ENCODE assay signal across 24 mouse cellular contexts in genomic region chr19:10599648-10600047, GRCm38 (mm10). TPM values are rescaled to one million over a fixed set of nuclear protein-coding genes. Genes with fewer than 3 reads are reported as not detected.
A peak's percentile ranks its signal among the peaks of the same experiment; 100 is the strongest.
DNase-seq lines count a peak whose midpoint lies in the region; ATAC-seq and TF ChIP-seq lines count a peak whose summit lies in the region.
"Had no signal": no experiment of that assay in that cellular context is flagged by ENCODE, and none has a peak within 500 bp of the region (broad histone marks: within the 10 kb centered on the region; RNA-seq: fewer than 3 reads in every experiment).

No protein-coding gene starts in this region.

- H3K27me3 ChIP-seq in liver, embryonic 13.5 days, result no peaks in the 10 kb centered on the region
- H3K27me3 ChIP-seq in liver, embryonic 11.5 days (replicated peaks; ENCODE audit: control insufficient read depth, insufficient read depth, low read length), result no peaks in the 10 kb centered on the region
- no peaks in the 10 kb centered on the region for H3K27me3 ChIP-seq in CH12.LX (replicated peaks)
- no peaks in the 10 kb centered on the region for H3K27me3 ChIP-seq in MEL (ENCODE audit: control insufficient read depth in 1 of 2, insufficient read depth in 2 of 2, low read length in 2 of 2)
- no peaks in the 10 kb centered on the region for H3K27me3 ChIP-seq in forebrain, embryonic 13.5 days
- H3K27me3 ChIP-seq in midbrain, embryonic 15.5 days (replicated peaks), result no peaks in the 10 kb centered on the region
- H3K27me3 ChIP-seq: Patski had no signal

- H3K4me3 ChIP-seq in liver, embryonic 13.5 days (replicated peaks), result no peak overlapping the region
- no peak overlapping the region for H3K4me3 ChIP-seq in liver, embryonic 11.5 days (ENCODE audit: low read depth, low read length)
- H3K4me3 ChIP-seq in CH12.LX (replicated peaks in 1 of 3; ENCODE audit: low read depth in 2 of 3, low read length in 2 of 3, poor library complexity in 1 of 3) (no peak overlapping the region), ES-E14 (ENCODE audit: insufficient read depth in 1 of 2, low read depth in 1 of 2, low read length in 2 of 2, poor library complexity in 1 of 2, severe bottlenecking in 1 of 2) (no peak overlapping the region), MEL (ENCODE audit: control insufficient read depth in 1 of 2, insufficient read depth in 1 of 2, low read depth in 2 of 2, low read length in 2 of 2) (no peak overlapping the region)
- H3K4me3 ChIP-seq in forebrain, embryonic 13.5 days, result no peak overlapping the region
- H3K4me3 ChIP-seq in lung, adult 2 months (replicated peaks; ENCODE audit: extremely low read depth, low read depth, low read length), result no peak overlapping the region
- H3K4me3 ChIP-seq in midbrain, embryonic 15.5 days, result no peak overlapping the region

- no peak for TF ChIP-seq RAD21 in CH12.LX (IDR thresholded peaks at IDR 0.05; ENCODE audit: low read depth, low read length)
- no peak for TF ChIP-seq RAD21 in MEL (IDR thresholded peaks at IDR 0.05; ENCODE audit: low read depth, low read length)

- no peak for DNase-seq in liver, embryonic 13.5 days
- no peak for DNase-seq in liver, embryonic 11.5 days (ENCODE audit: low spot score)
- DNase-seq in CH12.LX (ENCODE audit: extremely low read depth) (no peak), ES-E14 (ENCODE audit: low read depth, low spot score) (no peak), MEL (ENCODE audit: low read depth, low spot score) (no peak)
- DNase-seq in lung, adult 2 months, result no peak
- DNase-seq: adrenal gland, adult 2 months; adrenal gland, adult 8-10 months; adrenal gland, postnatal 10 days; adrenal gland, postnatal 14 days; adrenal gland, postnatal 25 days; adrenal gland, postnatal 36 days; B cell, adult 2 months; cerebellum, adult 11 months; cerebellum, adult 11-12 months; cerebellum, adult 18-20 months; cerebellum, adult 2 months; cerebellum, adult 8-10 months had no signal

- H3K27ac ChIP-seq in liver, embryonic 13.5 days, result peak overlapping the region; percentile 15; the same call in 1 of the 2 replicates
- H3K27ac ChIP-seq in liver, embryonic 11.5 days (ENCODE audit: low read depth, low read length), result no peak overlapping the region
- no peak overlapping the region for H3K27ac ChIP-seq in CH12.LX (ENCODE audit: insufficient read depth, low read depth)
- H3K27ac ChIP-seq in ES-E14 (ENCODE audit: insufficient read depth, low read depth, low read length, poor library complexity, severe bottlenecking), result no peak overlapping the region
- no peak overlapping the region for H3K27ac ChIP-seq in MEL (ENCODE audit: control insufficient read depth, low read depth, low read length)
- H3K27ac ChIP-seq in forebrain, embryonic 13.5 days, result no peak overlapping the region
- no peak overlapping the region for H3K27ac ChIP-seq in midbrain, embryonic 15.5 days

- no peak overlapping the region for H3K9ac ChIP-seq in liver, embryonic 13.5 days
- no peak overlapping the region for H3K9ac ChIP-seq in liver, embryonic 11.5 days (ENCODE audit: low read depth, low read length)
- no peak overlapping the region for H3K9ac ChIP-seq in CH12.LX (ENCODE audit: insufficient read depth, low read depth)
- no peak overlapping the region for H3K9ac ChIP-seq in ES-E14 (ENCODE audit: insufficient read depth, low read depth, low read length, poor library complexity, severe bottlenecking)
- H3K9ac ChIP-seq in MEL (ENCODE audit: control insufficient read depth, low read depth, low read length, poor library complexity, severe bottlenecking), result no peak overlapping the region
- no peak overlapping the region for H3K9ac ChIP-seq in forebrain, embryonic 13.5 days
- no peak overlapping the region for H3K9ac ChIP-seq in midbrain, embryonic 15.5 days

- dilution Hi-C loops in CH12.LX (cut with MboI; ENCODE audit: extremely low pct_ligation_motif_present, extremely low pct_unique_long_range_greater_than_20kb, low sequenced_read_pairs), result no loop called here

- H3K4me1 ChIP-seq in liver, embryonic 13.5 days (replicated peaks), result peaks cover 31% of the 10 kb centered on the region
- peaks cover 26% of the 10 kb centered on the region for H3K4me1 ChIP-seq in liver, embryonic 11.5 days (replicated peaks; ENCODE audit: control insufficient read depth, insufficient read depth, low read length)
- H3K4me1 ChIP-seq in CH12.LX (ENCODE audit: control insufficient read depth in 1 of 2, insufficient read depth in 2 of 2) (peaks cover 13 to 53% of the 10 kb centered on the region in 2 experiments), ES-E14 (ENCODE audit: control insufficient read depth in 2 of 2, insufficient read depth in 2 of 2, low read length in 2 of 2, poor library complexity in 1 of 2) (peaks cover 9 to 16% of the 10 kb centered on the region in 2 experiments), MEL (ENCODE audit: control insufficient read depth in 1 of 2, insufficient read depth in 2 of 2, low read length in 2 of 2) (peaks cover 8 to 12% of the 10 kb centered on the region in 2 experiments)
- peaks cover 23% of the 10 kb centered on the region for H3K4me1 ChIP-seq in forebrain, embryonic 13.5 days
- peaks cover 8% of the 10 kb centered on the region for H3K4me1 ChIP-seq in lung, adult 2 months (ENCODE audit: control insufficient read depth, insufficient read depth, low read length)
- peaks cover 25% of the 10 kb centered on the region for H3K4me1 ChIP-seq in midbrain, embryonic 15.5 days

- TF ChIP-seq POLR2A in CH12.LX (IDR thresholded peaks at IDR 0.05; ENCODE audit: low read depth, low read length) (no peak), MEL (IDR thresholded peaks at IDR 0.05; ENCODE audit: control insufficient read depth in 1 of 2, insufficient read depth in 1 of 2, low read depth in 1 of 2, low read length in 2 of 2, poor library complexity in 1 of 2) (no peak)
- no peak for TF ChIP-seq POLR2A in lung, adult 2 months (IDR thresholded peaks at IDR 0.05; ENCODE audit: borderline replicate concordance, extremely low read depth, low read depth, low read length)

- peaks cover 36% of the 10 kb centered on the region for H3K36me3 ChIP-seq in liver, embryonic 13.5 days
- H3K36me3 ChIP-seq in liver, embryonic 11.5 days (ENCODE audit: control insufficient read depth, insufficient read depth, low read length), result peaks cover 4% of the 10 kb centered on the region; the same call in 1 of the 2 replicates
- H3K36me3 ChIP-seq in CH12.LX (replicated peaks in 1 of 2; ENCODE audit: control insufficient read depth in 1 of 2, insufficient read depth in 1 of 2, low read length in 1 of 2) (peaks cover 34 to 63% of the 10 kb centered on the region in 2 experiments), ES-E14 (ENCODE audit: control insufficient read depth, insufficient read depth, low read length, poor library complexity, severe bottlenecking) (no peaks in the 10 kb centered on the region; the same call in 1 of the 2 replicates), MEL (ENCODE audit: control insufficient read depth in 1 of 2, insufficient read depth in 2 of 2, low read length in 2 of 2) (peaks cover 0 to 10% of the 10 kb centered on the region in 2 experiments; a peak in 2 of 4 replicates)
- H3K36me3 ChIP-seq in forebrain, embryonic 13.5 days (ENCODE audit: poor library complexity, severe bottlenecking), result peaks cover 54% of the 10 kb centered on the region
- 0 out of 2 replicates have a peak, but pooled peaks cover under 1% of the 10 kb centered on the region for H3K36me3 ChIP-seq in midbrain, embryonic 15.5 days (replicated peaks)

- H3K9me3 ChIP-seq in liver, embryonic 13.5 days (replicated peaks), result no peaks in the 10 kb centered on the region
- no peaks in the 10 kb centered on the region for H3K9me3 ChIP-seq in liver, embryonic 11.5 days (ENCODE audit: control insufficient read depth, low read length)
- H3K9me3 ChIP-seq in CH12.LX (replicated peaks; ENCODE audit: low read length), result no peaks in the 10 kb centered on the region
- H3K9me3 ChIP-seq in ES-E14 (ENCODE audit: control insufficient read depth, insufficient read depth, low read depth, low read length), result no peaks in the 10 kb centered on the region
- H3K9me3 ChIP-seq in MEL (replicated peaks; ENCODE audit: insufficient read depth, low read length), result no peaks in the 10 kb centered on the region
- no peaks in the 10 kb centered on the region for H3K9me3 ChIP-seq in forebrain, embryonic 13.5 days (replicated peaks)
- no peaks in the 10 kb centered on the region for H3K9me3 ChIP-seq in midbrain, embryonic 15.5 days
- H3K9me3 ChIP-seq: G1E had no signal

- H3K4me2 ChIP-seq in liver, embryonic 13.5 days, result no peak overlapping the region
- no peak overlapping the region for H3K4me2 ChIP-seq in liver, embryonic 11.5 days
- H3K4me2 ChIP-seq in CH12.LX (ENCODE audit: insufficient read depth, low read depth, poor library complexity, severe bottlenecking), result no peak overlapping the region
- H3K4me2 ChIP-seq in forebrain, embryonic 13.5 days, result no peak overlapping the region
- no peak overlapping the region for H3K4me2 ChIP-seq in midbrain, embryonic 15.5 days

- 84% methylated on average over 2 of the region's 2 CpGs for WGBS in liver, embryonic 13.5 days (ENCODE audit: insufficient replicate concordance)
- 92% methylated on average over 2 of the region's 2 CpGs for WGBS in liver, embryonic 11.5 days
- WGBS in forebrain, embryonic 13.5 days, result 92% methylated on average over 2 of the region's 2 CpGs
- 87% methylated on average over 2 of the region's 2 CpGs for WGBS in lung, adult 2 months
- WGBS in midbrain, embryonic 15.5 days, result 94% methylated on average over 2 of the region's 2 CpGs

- TF ChIP-seq EP300 in CH12.LX (IDR thresholded peaks at IDR 0.05; ENCODE audit: low read length) (no peak), MEL (IDR thresholded peaks at IDR 0.05; ENCODE audit: low read depth in 1 of 2, low read length in 2 of 2) (no peak)

- TF ChIP-seq CTCF in CH12.LX (conservative IDR thresholded peaks at IDR 0.05 in 1 of 2, IDR thresholded peaks at IDR 0.05 in 1 of 2; ENCODE audit: low read depth in 2 of 2, low read length in 2 of 2) (no peak), MEL (IDR thresholded peaks at IDR 0.05 in 2 of 3, conservative IDR thresholded peaks at IDR 0.05 in 1 of 3; ENCODE audit: control insufficient read depth in 1 of 3, insufficient read depth in 1 of 3, low read depth in 2 of 3, low read length in 3 of 3, poor library complexity in 1 of 3, severe bottlenecking in 1 of 3) (no peak)
- no peak for TF ChIP-seq CTCF in lung, adult 2 months (IDR thresholded peaks at IDR 0.05; ENCODE audit: insufficient read depth, low read length)

- H3K79me2 ChIP-seq in CH12.LX (replicated peaks; ENCODE audit: control insufficient read depth, extremely low read depth, insufficient read depth, poor library complexity, severe bottlenecking) (no peaks in the 10 kb centered on the region), MEL (ENCODE audit: control insufficient read depth, insufficient read depth, low read length, poor library complexity) (no peaks in the 10 kb centered on the region; the same call in 1 of the 2 replicates)

- in situ Hi-C loops in CH12.LX (cut with MboI; ENCODE audit: low pct_ligation_motif_present, low pct_unique_long_range_greater_than_20kb, low sequenced_read_pairs), result loop anchor here (5.0 kb wide), 1 partner anchor 37 kb away; no protein-coding TSS in a partner anchor
- in situ Hi-C loops in ES-E14 (cut with MboI; ENCODE audit: low sequenced_read_pairs in 2 of 2, unreplicated experiment in 2 of 2), result loop anchor here in 1 of 2 experiments (25.0 kb wide), 3 partner anchors 712 to 1687 kb away; partner anchors contain the start of genes B3gat3 and Incenp

- no peak for ATAC-seq in liver, embryonic 13.5 days (ENCODE audit: low read depth)
- no peak for ATAC-seq in liver, embryonic 11.5 days (replicated peaks; ENCODE audit: low FRiP score)
- ATAC-seq in forebrain, embryonic 13.5 days, result no peak
- ATAC-seq in midbrain, embryonic 15.5 days (replicated peaks), result no peak
- ATAC-seq: activated CD4-positive, CD25-positive, alpha-beta regulatory T cell, adult 4 months; CD4-positive, CD25-positive, alpha-beta regulatory T cell, adult 4 months; Patski had no signal

RNA-seq across cellular contexts. Expression of gene Ddb1, which starts 5.5 kb away (rescaled TPM):
- polyA plus RNA-seq in liver, embryonic 13.5 days (2015; fragmentation: Nextera tagmentation; extraction: Ambion mirVana), result 156 and 177 TPM in 2 replicates
- 311 and 347 TPM in 2 replicates for polyA plus RNA-seq in liver, embryonic 11.5 days (2014; fragmentation: Nextera tagmentation; extraction: Ambion mirVana)
- total RNA-seq in CH12.LX (2012; rRNA removed), result 319 and 365 TPM in 2 replicates
- total RNA-seq in CH12.LX (2014; rRNA removed), result 299 and 311 TPM in 2 replicates
- 406 and 451 TPM in 2 replicates for polyA plus RNA-seq in CH12.LX (2012; ENCODE audit: insufficient read length, low read depth)
- total RNA-seq in ES-E14 (2012; rRNA removed), result 584 and 635 TPM in 2 replicates
- total RNA-seq in MEL (2012; rRNA removed), result 363 and 365 TPM in 2 replicates
- polyA plus RNA-seq in MEL (2012; ENCODE audit: insufficient read depth in 1 of 2, insufficient read length in 2 of 2, low read depth in 1 of 2, low replicate concordance in 2 of 2, missing spikeins in 1 of 2), result 100 to 1,000 TPM; 116 to 459 TPM
- 278 and 318 TPM in 2 replicates for polyA plus RNA-seq in forebrain, embryonic 13.5 days (2015; fragmentation: Nextera tagmentation; extraction: Ambion mirVana)
- 83.7 and 127 TPM in 2 replicates for polyA plus RNA-seq in lung, adult 2 months (2012; rRNA removed)
- 252 and 255 TPM in 2 replicates for polyA plus RNA-seq in midbrain, embryonic 15.5 days (2015; fragmentation: Nextera tagmentation; extraction: Ambion mirVana)

RNA-seq across cellular contexts. Expression of gene Tkfc, which starts 5.8 kb away (rescaled TPM):
- 9.4 and 10.8 TPM in 2 replicates for polyA plus RNA-seq in liver, embryonic 13.5 days (2015; fragmentation: Nextera tagmentation; extraction: Ambion mirVana)
- 16.1 and 16.2 TPM in 2 replicates for polyA plus RNA-seq in liver, embryonic 11.5 days (2014; fragmentation: Nextera tagmentation; extraction: Ambion mirVana)
- total RNA-seq in CH12.LX (2012; rRNA removed) (10.0 and 11.0 TPM in 2 replicates), CH12.LX (2014; rRNA removed) (2.4 TPM in 2 replicates), ES-E14 (2012; rRNA removed) (12.2 and 14.4 TPM in 2 replicates), MEL (2012; rRNA removed) (3.6 and 3.7 TPM in 2 replicates)
- polyA plus RNA-seq in CH12.LX (2012; ENCODE audit: insufficient read length, low read depth) (14.9 and 15.0 TPM in 2 replicates), MEL (2012; ENCODE audit: insufficient read depth in 1 of 2, insufficient read length in 2 of 2, low read depth in 1 of 2, low replicate concordance in 2 of 2, missing spikeins in 1 of 2) (10 to 100 TPM in 1 of 2 experiments, not detected in 1; 12.8 TPM)
- 19.8 and 24.2 TPM in 2 replicates for polyA plus RNA-seq in forebrain, embryonic 13.5 days (2015; fragmentation: Nextera tagmentation; extraction: Ambion mirVana)
- polyA plus RNA-seq in lung, adult 2 months (2012; rRNA removed), result 8.0 and 9.8 TPM in 2 replicates
- 26.0 and 29.6 TPM in 2 replicates for polyA plus RNA-seq in midbrain, embryonic 15.5 days (2015; fragmentation: Nextera tagmentation; extraction: Ambion mirVana)

RNA-seq across cellular contexts. Expression of gene Tmem138, which starts 22.5 kb away (rescaled TPM):
- 14.9 and 16.3 TPM in 2 replicates for polyA plus RNA-seq in liver, embryonic 13.5 days (2015; fragmentation: Nextera tagmentation; extraction: Ambion mirVana)
- polyA plus RNA-seq in liver, embryonic 11.5 days (2014; fragmentation: Nextera tagmentation; extraction: Ambion mirVana), result 32.6 and 33.3 TPM in 2 replicates
- total RNA-seq in CH12.LX (2012; rRNA removed) (14.7 and 15.9 TPM in 2 replicates), CH12.LX (2014; rRNA removed) (14.0 and 14.1 TPM in 2 replicates), ES-E14 (2012; rRNA removed) (22.4 and 29.8 TPM in 2 replicates), MEL (2012; rRNA removed) (10.8 and 11.9 TPM in 2 replicates)
- polyA plus RNA-seq in CH12.LX (2012; ENCODE audit: insufficient read length, low read depth) (25.8 and 30.9 TPM in 2 replicates), MEL (2012; ENCODE audit: insufficient read depth in 1 of 2, insufficient read length in 2 of 2, low read depth in 1 of 2, low replicate concordance in 2 of 2, missing spikeins in 1 of 2) (10 to 100 TPM in 1 of 2 experiments, not detected in 1; 25.2 TPM)
- polyA plus RNA-seq in forebrain, embryonic 13.5 days (2015; fragmentation: Nextera tagmentation; extraction: Ambion mirVana), result 44.7 and 50.4 TPM in 2 replicates
- polyA plus RNA-seq in lung, adult 2 months (2012; rRNA removed), result 8.5 and 11.1 TPM in 2 replicates
- 38.8 and 43.6 TPM in 2 replicates for polyA plus RNA-seq in midbrain, embryonic 15.5 days (2015; fragmentation: Nextera tagmentation; extraction: Ambion mirVana)

RNA-seq across cellular contexts. Expression of gene Cyb561a3, which starts 22.7 kb away (rescaled TPM):
- polyA plus RNA-seq in liver, embryonic 13.5 days (2015; fragmentation: Nextera tagmentation; extraction: Ambion mirVana), result 10.6 and 12.4 TPM in 2 replicates
- polyA plus RNA-seq in liver, embryonic 11.5 days (2014; fragmentation: Nextera tagmentation; extraction: Ambion mirVana), result 14.9 and 18.5 TPM in 2 replicates
- 137 and 161 TPM in 2 replicates for total RNA-seq in CH12.LX (2012; rRNA removed)
- total RNA-seq in CH12.LX (2014; rRNA removed), result 180 and 211 TPM in 2 replicates
- 301 and 327 TPM in 2 replicates for polyA plus RNA-seq in CH12.LX (2012; ENCODE audit: insufficient read length, low read depth)
- 12.9 and 14.9 TPM in 2 replicates for total RNA-seq in ES-E14 (2012; rRNA removed)
- 7.6 and 9.0 TPM in 2 replicates for total RNA-seq in MEL (2012; rRNA removed)
- 10 to 100 TPM in 1 of 2 experiments, not detected in 1; 14.3 TPM for polyA plus RNA-seq in MEL (2012; ENCODE audit: insufficient read depth in 1 of 2, insufficient read length in 2 of 2, low read depth in 1 of 2, low replicate concordance in 2 of 2, missing spikeins in 1 of 2)
- polyA plus RNA-seq in forebrain, embryonic 13.5 days (2015; fragmentation: Nextera tagmentation; extraction: Ambion mirVana), result 14.3 and 15.5 TPM in 2 replicates
- polyA plus RNA-seq in lung, adult 2 months (2012; rRNA removed), result 88.4 and 113 TPM in 2 replicates
- polyA plus RNA-seq in midbrain, embryonic 15.5 days (2015; fragmentation: Nextera tagmentation; extraction: Ambion mirVana), result 24.1 and 25.0 TPM in 2 replicates

RNA-seq across cellular contexts. Expression of gene Vwce, which starts 34.4 kb away (rescaled TPM):
- 5.3 and 5.8 TPM in 2 replicates for polyA plus RNA-seq in liver, embryonic 13.5 days (2015; fragmentation: Nextera tagmentation; extraction: Ambion mirVana)
- 7.8 and 10.4 TPM in 2 replicates for polyA plus RNA-seq in liver, embryonic 11.5 days (2014; fragmentation: Nextera tagmentation; extraction: Ambion mirVana)
- 0.13 and 0.21 TPM in 2 replicates for total RNA-seq in CH12.LX (2012; rRNA removed)
- 0.04 TPM in 1 of 2 replicates, not detected in the other for total RNA-seq in CH12.LX (2014; rRNA removed)
- polyA plus RNA-seq in CH12.LX (2012; ENCODE audit: insufficient read length, low read depth), result 1.0 and 1.3 TPM in 2 replicates
- 0.49 and 0.63 TPM in 2 replicates for total RNA-seq in ES-E14 (2012; rRNA removed)
- total RNA-seq in MEL (2012; rRNA removed), result 0.04 and 0.23 TPM in 2 replicates
- polyA plus RNA-seq in MEL (2012; ENCODE audit: insufficient read depth in 1 of 2, insufficient read length in 2 of 2, low read depth in 1 of 2, low replicate concordance in 2 of 2, missing spikeins in 1 of 2), result 100 to 1,000 TPM in 1 of 2 experiments, 1 to 10 TPM in 1; 1.8 to 666 TPM
- polyA plus RNA-seq in forebrain, embryonic 13.5 days (2015; fragmentation: Nextera tagmentation; extraction: Ambion mirVana), result 0.27 and 0.91 TPM in 2 replicates
- polyA plus RNA-seq in lung, adult 2 months (2012; rRNA removed), result 0.14 and 0.16 TPM in 2 replicates
- 1.0 and 1.6 TPM in 2 replicates for polyA plus RNA-seq in midbrain, embryonic 15.5 days (2015; fragmentation: Nextera tagmentation; extraction: Ambion mirVana)
- polyA plus RNA-seq: CD4-positive, CD25-positive, alpha-beta regulatory T cell, adult 4 months had no signal
